Mouse (Mus musculus): ENCODE data around the gene Gm20795.
"Not testable (repeated sequence)": the region's sequence is repeated elsewhere in the genome, so short reads cannot be mapped to it uniquely, and the experiment has no call there.

DNA sequence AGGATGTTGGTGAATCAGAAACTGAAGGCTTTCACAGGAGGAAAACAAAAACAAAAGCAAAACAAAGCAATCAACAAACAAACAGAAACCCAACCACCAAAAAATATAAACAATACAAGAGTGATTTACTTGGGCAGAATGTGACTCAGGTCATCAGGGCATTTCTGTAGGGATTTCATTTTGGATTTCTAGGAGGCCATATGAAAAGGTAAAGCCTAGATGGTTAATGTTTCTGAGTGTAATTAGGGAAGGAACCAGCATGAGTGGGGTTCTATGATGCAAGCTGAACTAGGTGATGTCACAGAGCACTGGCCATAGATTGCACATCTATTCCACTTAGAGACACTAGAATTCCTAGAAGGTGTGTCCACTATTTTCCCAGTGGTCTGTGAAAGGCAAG lies at the start of gene Gm20795:
- TF ChIP-seq CTCF (IDR thresholded peaks at IDR 0.05; ENCODE audit: low read depth, low read length); POLR2A (IDR thresholded peaks at IDR 0.05; ENCODE audit: borderline replicate concordance, low read depth, low read length): not testable (repeated sequence)

Data from bone marrow macrophage, adult 2 months (primary cell).